Mouse (Mus musculus) kidney, adult 11 months (tissue): ENCODE measurements around the gene Gm10134.

Source experiments
- DNase-seq: peaks from one replicate; pipeline ENCODE4 v3.0.0; 2022

Gene Gm10134

GRCm38 (mm10) chr2:28533901-28534435 lies 28.1 kb downstream of the Gm10134 start:
- DNase-seq, result no peak

GRCm38 (mm10) chr2:28534436-28535262 lies 28.8 kb downstream of the Gm10134 start:
- no peak for DNase-seq

- no peak for DNase-seq
These were observed 29.3 kb downstream of the Gm10134 start for GRCm38 (mm10) chr2:28535263-28535540.

GRCm38 (mm10) chr2:28535650-28536049 lies 29.8 kb downstream of the Gm10134 start:
- no peak for DNase-seq

- DNase-seq, result no peak
These were observed 30.3 kb downstream of the Gm10134 start for GRCm38 (mm10) chr2:28536166-28536565.

- DNase-seq, result no peak
These were observed 31.1 kb downstream of the Gm10134 start for GRCm38 (mm10) chr2:28536766-28537633.

- DNase-seq, result no peak
These were observed 31.7 kb downstream of the Gm10134 start for GRCm38 (mm10) chr2:28537634-28537920.

GRCm38 (mm10) chr2:28537995-28538816 lies 32.3 kb downstream of the Gm10134 start:
- DNase-seq, result no peak

GRCm38 (mm10) chr2:28538817-28539128 lies 32.9 kb downstream of the Gm10134 start:
- no peak for DNase-seq

GRCm38 (mm10) chr2:28539206-28539605 lies 33.3 kb downstream of the Gm10134 start:
- DNase-seq, result no peak

- no peak for DNase-seq
These were observed 34.1 kb downstream of the Gm10134 start for GRCm38 (mm10) chr2:28539949-28540348.

- no peak for DNase-seq
These were observed 34.8 kb downstream of the Gm10134 start for GRCm38 (mm10) chr2:28540587-28541227.

- DNase-seq, result no peak
These were observed 38.0 kb downstream of the Gm10134 start for GRCm38 (mm10) chr2:28543894-28544293.

- DNase-seq, result no peak
These were observed 40.1 kb downstream of the Gm10134 start for GRCm38 (mm10) chr2:28545976-28546375.

- no peak for DNase-seq
These were observed 40.7 kb downstream of the Gm10134 start for GRCm38 (mm10) chr2:28546560-28546959.

GRCm38 (mm10) chr2:28547237-28548172 lies 41.6 kb downstream of the Gm10134 start:
- peak; percentile 73 for DNase-seq

- no peak for DNase-seq
These were observed 43.3 kb downstream of the Gm10134 start for GRCm38 (mm10) chr2:28549157-28549556.

- no peak for DNase-seq
These were observed 46.4 kb downstream of the Gm10134 start for GRCm38 (mm10) chr2:28552301-28552700.
